Mouse (Mus musculus) hindbrain, postnatal 0 days (tissue): ENCODE results near the gene Apex1. TPM values are rescaled to one million over a fixed set of nuclear protein-coding genes. Genes with fewer than 3 reads are reported as not detected.
"Not testable (repeated sequence)": the region's sequence is repeated elsewhere in the genome, so short reads cannot be mapped to it uniquely, and the experiment has no call there.

Experiments
- ATAC-seq: fragments of 200-750 bp; cut with Nextera tagmentation; 2 replicates; pipeline ENCODE4 v1.8.0; 2017; ENCODE audit warnings: mild to moderate bottlenecking, moderate TSS enrichment, moderate library complexity
- DNase-seq: peaks from one replicate; pipeline ENCODE4 v3.0.0-alpha.2; 2015; ENCODE audit warnings: low spot score
- H3K27ac ChIP-seq: fragments of 300-500 bp; sonication (generic); 2 replicates; pipeline ENCODE4 v1.5.1; 2014; ENCODE audit warnings: mild to moderate bottlenecking
- H3K27me3 ChIP-seq: fragments of 300-500 bp; sonication (generic); 2 replicates; pipeline ENCODE4 v1.6.1; 2014; ENCODE audit warnings: low read length, mixed read lengths; ENCODE audit not compliant: insufficient read depth
- H3K36me3 ChIP-seq: fragments of 300-500 bp; sonication (generic); 2 replicates; pipeline ENCODE4 v1.6.1; 2014; ENCODE audit warnings: low read length, mixed read lengths; ENCODE audit not compliant: insufficient read depth
- H3K4me1 ChIP-seq: fragments of 300-500 bp; sonication (generic); 2 replicates; pipeline ENCODE4 v1.6.1; 2014; ENCODE audit warnings: antibody characterized with exemption, low read length, mixed read lengths; ENCODE audit not compliant: insufficient read depth
- H3K4me2 ChIP-seq: fragments of 300-500 bp; sonication (generic); 2 replicates; pipeline ENCODE4 v1.6.1; 2014; ENCODE audit warnings: low read depth, mild to moderate bottlenecking, low read length, moderate library complexity, mixed read lengths
- H3K4me3 ChIP-seq: fragments of 300-500 bp; sonication (generic); 2 replicates; pipeline ENCODE4 v1.5.1; 2014; ENCODE audit warnings: low read length
- H3K9ac ChIP-seq: fragments of 300-500 bp; sonication (generic); replicated peaks from 2 replicates; pipeline ENCODE4 v1.6.1; 2014; ENCODE audit warnings: mild to moderate bottlenecking, low read length, moderate library complexity, mixed read lengths
- H3K9me3 ChIP-seq: fragments of 300-500 bp; sonication (generic); 2 replicates; pipeline ENCODE4 v1.6.1; 2016; ENCODE audit warnings: low read length, mixed read lengths
- CTCF ChIP-seq: IDR thresholded peaks from 2 replicates; pipeline ENCODE4 v1.5.1; 2016; ENCODE audit warnings: antibody characterized with exemption, control low read depth, low read depth
- WGBS: fragments of 180-500 bp; shearing (Covaris S2); extraction: QIAGEN DNeasy Blood & Tissue Kit; methylation state at CpG from one replicate; pipeline ENCODE4 v1.1.7; 2014; 5-methylcytosine and 5-hydroxymethylcytosine counted together
- polyA plus RNA-seq: library from polyadenylated mRNA; unstranded; fragments of >200 nt; fragmentation: Nextera tagmentation; extraction: Ambion mirVana; gene quantifications from 2 replicates; pipeline ENCODE4 v1.2.1, GENCODE M21; 2015
- total RNA-seq: library from RNA; depleted of rRNA; stranded (reverse); fragments of >200 nt; gene quantifications from 2 replicates; pipeline ENCODE4 v1.2.3, GENCODE M21; 2014

Gene Apex1
- total and polyA plus RNA-seq, 2 experiments from 2014 or later: 70.2 to 145 TPM

DNA sequence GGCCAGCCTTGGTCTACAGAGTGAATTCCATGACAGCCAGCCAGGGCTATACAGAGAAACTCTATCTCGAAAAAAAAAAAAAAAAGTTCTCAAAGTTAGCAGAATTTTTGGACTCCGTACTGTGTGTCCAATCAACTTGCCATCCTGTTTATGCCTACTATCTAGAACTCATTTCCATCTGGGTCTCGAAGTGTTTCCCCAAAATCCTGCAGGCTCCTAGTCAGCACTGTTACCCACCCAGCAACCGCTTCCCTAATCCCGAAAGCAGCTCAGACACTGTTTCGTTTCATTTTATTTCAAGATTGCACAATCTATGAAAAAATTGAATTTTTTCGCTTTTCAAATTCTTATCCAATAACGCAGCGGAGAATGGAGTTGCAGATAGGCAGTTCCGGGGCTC is 30.7 kb downstream of the Apex1 start:
- Histone ChIP-seq H3K4me3 (no peak overlapping the region), H3K27ac (no peak overlapping the region), H3K9me3 (no peaks in the 10 kb centered on the region), H3K27me3 (no peaks in the 10 kb centered on the region), H3K36me3 (no peaks in the 10 kb centered on the region), H3K4me2 (no peak overlapping the region), H3K9ac (no peak overlapping the region), H3K4me1 (no peaks in the 10 kb centered on the region)
- ATAC-seq: no peak
- DNase-seq: no peak
- no peak for TF ChIP-seq CTCF
- WGBS: 89% methylated on average over 10 of the region's 10 CpGs

- H3K4me1 ChIP-seq, H3K27ac ChIP-seq, H3K9ac ChIP-seq, H3K9me3 ChIP-seq, H3K27me3 ChIP-seq, H3K36me3 ChIP-seq, H3K4me3 ChIP-seq: not testable (repeated sequence)
- TF ChIP-seq CTCF: peak; percentile 48
- ATAC-seq (peak; percentile 92), DNase-seq (peak; percentile 18)
- H3K4me2 ChIP-seq: peak within 1 kb of the TSS; percentile 33; the same call in 1 of the 2 replicates
- WGBS: 7% methylated on average over 18 of the region's 19 CpGs
Observed at GRCm38 (mm10) chr14:50955942-50956508, 31.3 kb downstream of the Apex1 start, which contains the start of gene Pnp2. Pnp2 (plus strand) TSS chr14:50955992.

GRCm38 (mm10) chr14:50956724-50957123 is 32.0 kb downstream of the Apex1 start:
- not testable (repeated sequence) for H3K4me2 ChIP-seq, ATAC-seq, H3K27ac ChIP-seq, H3K4me3 ChIP-seq, H3K27me3 ChIP-seq, H3K9me3 ChIP-seq, H3K9ac ChIP-seq, H3K36me3 ChIP-seq, DNase-seq, H3K4me1 ChIP-seq
- 81% methylated on average over 6 of the region's 6 CpGs for WGBS

DNA sequence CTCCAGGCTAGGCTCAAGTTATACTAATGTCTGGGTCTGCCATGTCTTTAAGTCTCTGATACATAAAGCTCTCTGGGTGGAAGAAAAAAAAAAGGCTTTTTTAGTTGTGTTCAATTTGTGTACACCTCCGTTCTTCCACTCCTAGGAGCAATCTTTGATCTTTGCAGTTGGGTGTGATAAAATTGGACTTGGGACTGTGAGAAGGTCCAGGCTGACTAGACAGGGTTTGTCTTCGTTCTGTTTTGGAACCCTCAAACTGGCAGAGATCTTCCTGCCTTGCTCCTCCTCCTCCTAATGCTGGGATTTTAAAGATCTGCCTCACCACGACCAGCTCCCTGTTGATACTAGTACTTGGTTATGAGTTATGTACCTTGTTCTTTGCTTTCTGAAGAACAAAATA is 32.4 kb downstream of the Apex1 start:
- ATAC-seq, H3K27ac ChIP-seq, H3K9ac ChIP-seq, H3K4me3 ChIP-seq, H3K36me3 ChIP-seq, DNase-seq, H3K4me2 ChIP-seq, H3K4me1 ChIP-seq, H3K9me3 ChIP-seq, H3K27me3 ChIP-seq: not testable (repeated sequence)
- 73% methylated on average over 3 of the region's 3 CpGs for WGBS

- H3K4me1 ChIP-seq, H3K9ac ChIP-seq, H3K4me3 ChIP-seq, H3K36me3 ChIP-seq, H3K27me3 ChIP-seq, ATAC-seq, H3K9me3 ChIP-seq, H3K4me2 ChIP-seq, H3K27ac ChIP-seq, DNase-seq: not testable (repeated sequence)
- 88% methylated on average over 5 of the region's 5 CpGs for WGBS
Observed at GRCm38 (mm10) chr14:50958289-50958995, 33.7 kb downstream of the Apex1 start.

DNA sequence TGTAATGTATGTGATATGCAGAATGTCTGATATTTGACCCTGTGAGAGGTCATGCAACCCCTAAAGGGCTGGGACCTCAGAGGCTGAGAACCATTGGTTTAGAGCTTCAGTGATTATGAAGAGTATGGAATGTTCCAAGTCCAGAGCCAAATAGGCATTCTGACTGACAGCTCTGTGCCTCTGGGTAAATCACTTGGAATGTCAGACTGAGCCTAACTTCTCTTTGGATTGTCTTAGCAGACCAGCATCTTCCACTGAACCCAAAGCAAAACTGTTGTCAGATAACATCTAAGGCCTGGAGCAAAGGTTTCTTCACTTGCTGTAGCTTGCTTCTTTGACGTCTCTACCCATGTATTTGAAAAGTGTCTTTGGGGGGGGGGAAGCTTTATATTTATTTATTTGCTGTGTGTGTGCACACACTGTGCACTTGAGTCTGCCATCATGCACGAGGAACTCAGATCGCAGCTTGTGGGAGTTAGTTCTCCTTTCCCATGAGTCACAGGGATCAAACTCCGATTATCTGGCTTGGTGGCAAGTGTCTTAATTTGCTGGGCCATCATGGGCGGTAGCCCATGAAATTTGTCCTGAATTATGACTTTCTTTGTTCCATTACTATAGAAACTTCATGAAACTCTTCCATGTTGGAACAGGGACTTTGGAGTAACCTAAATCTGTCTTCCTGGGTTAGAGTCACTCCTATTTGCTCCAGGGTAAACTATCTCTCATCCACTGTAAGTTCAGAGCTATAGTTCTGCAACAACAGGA is 43.6 kb downstream of the Apex1 start:
- WGBS: 73% methylated on average over 5 of the region's 5 CpGs
- peaks cover 3% of the 10 kb centered on the region; the same call in 1 of the 2 replicates for H3K4me1 ChIP-seq

More for the DNA sequence above, 43.6 kb downstream of the Apex1 start:
- DNase-seq: no peak
- no peaks in the 10 kb centered on the region for H3K36me3 ChIP-seq
- no peak overlapping the region for H3K4me2 ChIP-seq
- H3K4me3 ChIP-seq: no peak overlapping the region
- no peak overlapping the region for H3K27ac ChIP-seq
- no peak for ATAC-seq
- H3K9ac ChIP-seq: no peak overlapping the region
- H3K27me3 ChIP-seq: no peaks in the 10 kb centered on the region
- no peaks in the 10 kb centered on the region for H3K9me3 ChIP-seq
- no peak for TF ChIP-seq CTCF
